Mouse (Mus musculus) lung, embryonic 14.5 days (tissue): ENCODE results near the gene Slfn9. TPM values are rescaled to one million over a fixed set of nuclear protein-coding genes. Genes with fewer than 3 reads are reported as not detected.
"Not testable (repeated sequence)": the region's sequence is repeated elsewhere in the genome, so short reads cannot be mapped to it uniquely, and the experiment has no call there.

Experiments
- ATAC-seq: fragments of 200-750 bp; cut with Nextera tagmentation; 2 replicates; pipeline ENCODE4 v1.8.0; 2017; ENCODE audit warnings: mild to moderate bottlenecking, moderate TSS enrichment, moderate library complexity; ENCODE audit not compliant: insufficient read depth
- DNase-seq: peaks from one replicate; pipeline ENCODE4 v3.0.0-alpha.2; 2015
- H3K27ac ChIP-seq: fragments of 300-500 bp; sonication (generic); 2 replicates; pipeline ENCODE4 v1.5.1; 2014; ENCODE audit warnings: low read depth, mild to moderate bottlenecking, moderate library complexity
- H3K27me3 ChIP-seq: fragments of 300-500 bp; sonication (generic); 2 replicates; pipeline ENCODE4 v1.6.1; 2014; ENCODE audit warnings: low read length, control low read depth; ENCODE audit not compliant: insufficient read depth
- H3K36me3 ChIP-seq: fragments of 300-500 bp; sonication (generic); 2 replicates; pipeline ENCODE4 v1.6.1; 2014; ENCODE audit warnings: control low read depth; ENCODE audit not compliant: insufficient read depth
- H3K4me1 ChIP-seq: fragments of 300-500 bp; sonication (generic); 2 replicates; pipeline ENCODE4 v1.6.1; 2014; ENCODE audit warnings: antibody characterized with exemption, control low read depth; ENCODE audit not compliant: insufficient read depth
- H3K4me2 ChIP-seq: fragments of 300-500 bp; sonication (generic); 2 replicates; pipeline ENCODE4 v1.6.1; 2014; ENCODE audit warnings: mild to moderate bottlenecking
- H3K4me3 ChIP-seq: fragments of 300-500 bp; sonication (generic); 2 replicates; pipeline ENCODE4 v1.5.1; 2014; ENCODE audit warnings: low read depth, low read length
- H3K9ac ChIP-seq: fragments of 300-500 bp; sonication (generic); 2 replicates; pipeline ENCODE4 v1.6.1; 2014
- H3K9me3 ChIP-seq: fragments of 300-500 bp; sonication (generic); 2 replicates; pipeline ENCODE4 v1.6.1; 2016; ENCODE audit warnings: low read depth, low read length, control low read depth
- CTCF ChIP-seq: IDR thresholded peaks from 2 replicates; pipeline ENCODE4 v1.5.1; 2016; ENCODE audit warnings: antibody characterized with exemption, low read depth
- WGBS: fragments of 180-500 bp; shearing (Covaris S2); extraction: QIAGEN DNeasy Blood & Tissue Kit; methylation state at CpG from one replicate; pipeline ENCODE4 v1.1.7; 2014; 5-methylcytosine and 5-hydroxymethylcytosine counted together
- polyA plus RNA-seq: library from polyadenylated mRNA; unstranded; fragments of >200 nt; fragmentation: Nextera tagmentation; extraction: Ambion mirVana; gene quantifications from 2 replicates; pipeline ENCODE4 v1.2.1, GENCODE M21; 2014

Slfn9 gene
- polyA plus RNA-seq, 1 experiment from 2014 or later = 34.4 TPM

DNA sequence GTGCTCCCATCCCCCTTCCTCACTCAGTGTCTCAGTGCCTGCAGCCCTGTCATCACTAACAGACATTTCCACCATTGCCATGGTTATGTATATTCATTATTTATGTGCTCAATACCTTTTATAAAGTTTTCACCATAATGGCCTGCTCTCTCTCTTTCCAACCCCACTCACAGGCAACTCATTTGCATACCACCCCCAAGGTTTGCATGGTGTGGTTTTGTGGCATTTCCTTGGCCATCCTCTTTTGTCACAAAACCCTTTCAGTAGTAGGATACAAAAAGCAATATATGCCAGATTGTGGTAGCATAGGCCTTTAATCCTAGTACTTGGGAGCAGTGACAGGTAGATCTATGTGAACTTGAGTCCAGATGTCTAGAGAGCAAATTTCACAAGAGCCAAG is 24.5 kb upstream of the Slfn9 start:
- ATAC-seq = no peak
- H3K9me3 ChIP-seq = no peaks in the 10 kb centered on the region
- H3K27ac ChIP-seq = no peak overlapping the region
- no peak overlapping the region for H3K4me2 ChIP-seq
- no peaks in the 10 kb centered on the region for H3K27me3 ChIP-seq
- H3K4me3 ChIP-seq = no peak overlapping the region
- DNase-seq = no peak
- no peaks in the 10 kb centered on the region for H3K4me1 ChIP-seq
- no peak for TF ChIP-seq CTCF
- no peak overlapping the region for H3K9ac ChIP-seq
- no peaks in the 10 kb centered on the region for H3K36me3 ChIP-seq

DNA sequence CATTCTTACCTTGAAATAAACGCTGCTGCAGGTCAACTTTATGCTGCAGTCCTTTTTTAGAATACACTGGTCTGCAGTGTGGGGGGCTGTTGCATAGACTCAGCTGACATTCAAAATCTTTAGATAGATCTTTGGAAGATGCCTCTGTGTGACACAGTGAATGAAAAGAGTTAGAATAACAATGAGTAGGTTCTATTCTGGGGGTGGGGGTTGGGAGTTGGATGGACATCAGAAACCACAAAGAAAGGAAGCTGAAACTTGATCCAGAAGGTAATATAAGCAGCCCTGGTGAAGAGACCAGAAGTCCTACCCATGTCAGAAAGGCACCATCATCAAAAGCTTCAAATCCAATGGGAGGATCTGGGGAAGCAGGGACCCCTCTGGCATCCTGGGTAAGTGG is 21.7 kb upstream of the Slfn9 start:
- H3K9me3 ChIP-seq = no peaks in the 10 kb centered on the region
- no peaks in the 10 kb centered on the region for H3K36me3 ChIP-seq
- DNase-seq (no peak), ATAC-seq (no peak)
- H3K27ac ChIP-seq = no peak overlapping the region
- 79% methylated on average over 1 of the region's 1 CpGs for WGBS
- no peak overlapping the region for H3K9ac ChIP-seq
- no peak overlapping the region for H3K4me3 ChIP-seq
- H3K4me2 ChIP-seq = no peak overlapping the region
- no peaks in the 10 kb centered on the region for H3K4me1 ChIP-seq
- H3K27me3 ChIP-seq = no peaks in the 10 kb centered on the region
- no peak for TF ChIP-seq CTCF

DNA sequence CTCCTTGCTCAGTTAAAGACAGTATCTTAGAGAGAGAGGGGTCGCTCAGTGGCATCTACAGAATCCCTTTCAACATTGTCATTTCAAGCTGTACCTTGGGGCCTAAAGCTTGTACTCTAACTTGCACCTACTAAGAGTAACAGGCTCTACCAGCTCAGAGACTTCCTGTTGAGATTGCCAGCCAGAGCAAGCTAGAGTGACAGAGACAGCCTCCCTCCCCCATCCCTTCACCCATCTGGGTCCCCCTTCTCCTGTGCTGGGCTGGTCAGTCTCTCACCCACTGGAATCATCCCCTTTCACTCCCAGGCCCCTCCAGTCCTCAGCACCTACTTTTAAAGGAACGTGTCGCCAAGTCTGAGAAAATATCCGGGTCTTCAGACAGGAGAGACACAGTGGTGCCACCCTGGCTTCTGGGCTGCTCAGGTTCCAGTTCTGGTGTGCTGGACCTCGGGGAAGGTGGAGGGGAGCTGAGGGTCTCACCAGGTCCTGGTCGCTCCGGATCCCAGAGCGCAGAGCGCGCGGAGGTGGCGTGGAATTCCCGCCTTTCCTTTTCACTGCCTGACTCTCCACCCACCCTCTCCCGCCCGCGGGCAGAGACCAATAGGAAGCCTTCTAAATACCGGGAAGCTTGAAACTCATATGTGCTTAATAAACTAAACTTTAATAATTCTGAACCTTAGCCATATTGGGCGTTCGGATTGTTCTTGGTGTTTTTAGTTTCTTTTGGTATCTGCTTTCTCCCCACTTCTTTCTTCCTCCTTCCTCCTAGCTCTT is 831 bp downstream of the Slfn9 start:
- not testable (repeated sequence) for H3K9me3 ChIP-seq, H3K27me3 ChIP-seq, H3K4me1 ChIP-seq
- Histone ChIP-seq H3K9ac (peak overlapping the region; percentile 64), H3K27ac (peak overlapping the region; percentile 71; the same call in 1 of the 2 replicates), H3K4me3 (peak overlapping the region; percentile 45), H3K4me2 (peak overlapping the region; percentile 81), H3K36me3 (peaks cover 16% of the 10 kb centered on the region)
- 10% methylated on average over 19 of the region's 19 CpGs for WGBS
- ATAC-seq (peak; percentile 90), DNase-seq (peak; percentile 83)

DNA sequence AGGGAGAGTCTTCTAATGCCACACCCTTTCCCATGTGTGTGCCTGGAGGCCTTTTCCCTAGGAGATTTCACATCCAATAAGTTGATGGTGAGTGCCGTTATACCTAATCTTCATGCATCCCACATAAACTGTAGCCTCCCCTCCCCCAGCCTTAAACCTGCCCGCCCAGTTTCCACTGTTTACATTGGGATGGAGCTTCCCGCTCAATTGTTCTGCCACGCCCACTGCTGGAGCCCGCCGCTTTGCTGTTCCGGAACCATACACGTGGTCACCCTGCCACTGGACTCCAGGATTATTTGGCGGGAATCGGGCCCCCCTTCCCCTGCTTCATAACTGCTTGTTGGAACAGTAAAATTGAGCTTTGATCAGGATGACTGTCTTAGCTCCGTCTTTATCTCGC is 2.3 kb downstream of the Slfn9 start:
- Histone ChIP-seq H3K9ac (no peak overlapping the region; the same call in 1 of the 2 replicates), H3K36me3 (peaks cover 24% of the 10 kb centered on the region), H3K4me1 (peaks cover 5% of the 10 kb centered on the region; the same call in 1 of the 2 replicates), H3K27me3 (no peaks in the 10 kb centered on the region), H3K4me3 (peak overlapping the region; percentile 45), H3K27ac (no peak overlapping the region), H3K4me2 (peak overlapping the region; percentile 81), H3K9me3 (no peaks in the 10 kb centered on the region)
- 17% methylated on average over 12 of the region's 12 CpGs for WGBS
- ATAC-seq (0 out of 2 replicates have a peak, but pooled peaks have one; percentile 39), DNase-seq (peak; percentile 75)
- TF ChIP-seq CTCF = no peak

GRCm38 (mm10) chr11:82987621-82988020 is 4.0 kb downstream of the Slfn9 start:
- H3K36me3 ChIP-seq = peaks cover 34% of the 10 kb centered on the region
- H3K27ac ChIP-seq = no peak overlapping the region
- no peak for DNase-seq
- H3K4me1 ChIP-seq = peaks cover 5% of the 10 kb centered on the region; the same call in 1 of the 2 replicates
- H3K27me3 ChIP-seq = no peaks in the 10 kb centered on the region
- no peak overlapping the region for H3K9ac ChIP-seq
- no peak overlapping the region for H3K4me2 ChIP-seq
- no peak for TF ChIP-seq CTCF
- ATAC-seq = no peak
- WGBS = 86% methylated on average over 6 of the region's 6 CpGs
- no peak overlapping the region for H3K4me3 ChIP-seq
- no peaks in the 10 kb centered on the region for H3K9me3 ChIP-seq

DNA sequence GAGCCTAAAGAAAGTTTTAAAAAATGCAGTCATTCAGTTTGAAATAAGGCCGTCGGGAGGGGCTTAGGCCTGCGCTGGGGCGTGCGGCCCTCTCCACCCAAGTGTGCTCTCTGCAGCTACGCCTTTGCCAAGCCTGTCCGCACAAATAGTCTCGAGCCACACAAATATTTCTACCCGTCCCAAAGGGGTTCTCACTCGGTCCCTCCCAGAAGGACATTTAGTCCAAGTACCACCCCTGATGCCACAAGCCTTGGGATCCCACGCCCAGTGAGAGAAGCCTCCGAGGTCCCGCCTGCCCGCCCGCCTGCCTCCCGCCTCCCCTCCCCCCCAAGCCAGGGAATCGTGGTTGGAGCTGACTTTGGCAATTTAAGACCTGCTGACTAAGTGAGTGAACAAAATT is 8.4 kb downstream of the Slfn9 start:
- Histone ChIP-seq H3K9me3 (no peaks in the 10 kb centered on the region), H3K4me2 (no peak overlapping the region), H3K36me3 (peaks cover 66% of the 10 kb centered on the region), H3K27ac (no peak overlapping the region), H3K9ac (no peak overlapping the region), H3K4me3 (no peak overlapping the region), H3K4me1 (no peaks in the 10 kb centered on the region), H3K27me3 (no peaks in the 10 kb centered on the region)
- no peak for ATAC-seq
- WGBS = 87% methylated on average over 17 of the region's 17 CpGs
- TF ChIP-seq CTCF = no peak
- DNase-seq = no peak

- H3K4me3 ChIP-seq, H3K4me2 ChIP-seq, ATAC-seq, H3K27me3 ChIP-seq, H3K4me1 ChIP-seq, DNase-seq, H3K27ac ChIP-seq, H3K9ac ChIP-seq, H3K9me3 ChIP-seq: not testable (repeated sequence)
- H3K36me3 ChIP-seq = peaks cover 60% of the 10 kb centered on the region
- 86% methylated on average over 2 of the region's 2 CpGs for WGBS
Measured at GRCm38 (mm10) chr11:82982409-82982808, 9.2 kb downstream of the Slfn9 start.

GRCm38 (mm10) chr11:82973916-82974315 is 17.7 kb downstream of the Slfn9 start:
- WGBS = 30% methylated on average over 5 of the region's 5 CpGs
- Histone ChIP-seq H3K36me3 (no peaks in the 10 kb centered on the region), H3K27ac (no peak overlapping the region), H3K4me2 (no peak overlapping the region), H3K27me3 (no peaks in the 10 kb centered on the region), H3K4me1 (no peaks in the 10 kb centered on the region), H3K4me3 (no peak overlapping the region), H3K9ac (no peak overlapping the region), H3K9me3 (no peaks in the 10 kb centered on the region)
- ATAC-seq (no peak), DNase-seq (no peak)
- no peak for TF ChIP-seq CTCF
